Mouse (Mus musculus) hindbrain, embryonic 15.5 days (tissue): ENCODE measurements around the gene Rtn4r. TPM values are rescaled to one million over a fixed set of nuclear protein-coding genes. Genes with fewer than 3 reads are reported as not detected.

Source experiments
- ATAC-seq: fragments of 200-750 bp; cut with Nextera tagmentation; 2 replicates; pipeline ENCODE4 v1.8.0; 2017; ENCODE audit warnings: low read depth, moderate number of reproducible peaks, moderate TSS enrichment; ENCODE audit not compliant: low FRiP score
- H3K27ac ChIP-seq: fragments of 300-500 bp; sonication (generic); replicated peaks from 2 replicates; pipeline ENCODE4 v1.5.1; 2015; ENCODE audit warnings: mild to moderate bottlenecking, inconsistent platforms
- H3K27me3 ChIP-seq: fragments of 300-500 bp; sonication (generic); 2 replicates; pipeline ENCODE4 v1.6.1; 2015; ENCODE audit warnings: control low read depth, inconsistent platforms
- H3K36me3 ChIP-seq: fragments of 300-500 bp; sonication (generic); 2 replicates; pipeline ENCODE4 v1.6.1; 2015; ENCODE audit warnings: control low read depth, inconsistent platforms
- H3K4me1 ChIP-seq: fragments of 300-500 bp; sonication (generic); replicated peaks from 2 replicates; pipeline ENCODE4 v1.6.1; 2015; ENCODE audit warnings: control low read depth, inconsistent platforms
- H3K4me2 ChIP-seq: fragments of 300-500 bp; sonication (generic); 2 replicates; pipeline ENCODE4 v1.6.1; 2015; ENCODE audit warnings: moderate library complexity, mild to moderate bottlenecking, inconsistent platforms
- H3K4me3 ChIP-seq: fragments of 300-500 bp; sonication (generic); 2 replicates; pipeline ENCODE4 v1.5.1; 2015; ENCODE audit warnings: mild to moderate bottlenecking, inconsistent platforms
- H3K9ac ChIP-seq: fragments of 300-500 bp; sonication (generic); 2 replicates; pipeline ENCODE4 v1.6.1; 2015; ENCODE audit warnings: inconsistent platforms
- H3K9me3 ChIP-seq: fragments of 300-500 bp; sonication (generic); 2 replicates; pipeline ENCODE4 v1.6.1; 2016; ENCODE audit warnings: control low read depth, inconsistent platforms
- WGBS: fragments of 180-500 bp; shearing (Covaris S2); methylation state at CpG from one replicate; pipeline ENCODE4 v1.1.7; 2015; 5-methylcytosine and 5-hydroxymethylcytosine counted together
- microRNA-seq: library from miRNA; unstranded; fragments of <30 nt; microRNA quantifications from one replicate; pipeline ENCODE4, GENCODE M21; 2016
- polyA plus RNA-seq: library from polyadenylated mRNA; unstranded; fragments of >200 nt; fragmentation: Nextera tagmentation; extraction: Ambion mirVana; gene quantifications from 2 replicates; pipeline ENCODE4 v1.2.1, GENCODE M21; 2015

Gene Rtn4r
- polyA plus RNA-seq, 1 experiment from 2014 or later = 24.7 TPM

DNA sequence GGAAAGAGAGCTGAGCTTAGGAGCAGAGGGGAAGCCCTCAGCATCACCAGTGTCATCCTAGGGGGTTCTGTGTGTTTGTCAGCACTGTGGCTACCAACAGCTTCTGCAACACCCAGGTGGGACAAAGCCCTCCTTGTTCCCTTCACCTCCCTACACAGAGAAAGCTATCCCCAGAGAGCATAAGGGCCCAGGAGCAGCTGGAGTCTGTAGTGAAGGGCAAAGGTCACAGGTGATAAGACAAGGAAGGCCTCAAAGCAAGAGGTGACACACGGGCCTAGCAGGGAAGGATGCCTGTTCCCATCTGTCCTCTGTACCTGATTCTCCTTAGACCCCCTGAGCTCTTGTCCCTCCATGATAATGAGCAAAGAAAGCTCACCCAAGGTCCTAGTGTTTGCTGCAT lies 74.2 kb downstream of the Rtn4r start:
- no peak for ATAC-seq

More for the DNA sequence above, 74.2 kb downstream of the Rtn4r start:
- Histone ChIP-seq H3K36me3 (no peaks in the 10 kb centered on the region), H3K27ac (no peak overlapping the region), H3K4me2 (no peak overlapping the region), H3K27me3 (no peaks in the 10 kb centered on the region), H3K4me1 (peaks cover 23% of the 10 kb centered on the region), H3K9me3 (no peaks in the 10 kb centered on the region), H3K4me3 (no peak overlapping the region), H3K9ac (no peak overlapping the region)
- WGBS = 58% methylated on average over 1 of the region's 1 CpGs

Small RNA genes within 50 kb of the gene (microRNA-seq; reads per million reads assigned to microRNA genes)
- gene Mir6366 = not detected

Other genes starting within 250 kb of the Rtn4r start
- 0.31 and 0.33 TPM in 2 replicates for gene Gm20518, start 236.0 kb upstream of the Rtn4r start, polyA plus RNA-seq
- 0.04 TPM in 2 replicates for gene Tssk1, start 233.4 kb upstream of the Rtn4r start, polyA plus RNA-seq
- 106 and 111 TPM in 2 replicates for gene Dgcr2, start 229.1 kb upstream of the Rtn4r start, polyA plus RNA-seq
- not detected in 2 replicates for gene Tssk2, start 229.0 kb upstream of the Rtn4r start, polyA plus RNA-seq
- 42.5 and 49.6 TPM in 2 replicates for gene Ess2, start 216.3 kb upstream of the Rtn4r start, polyA plus RNA-seq
- gene Gsc2, start 212.6 kb upstream of the Rtn4r start, polyA plus RNA-seq = 1.1 and 1.2 TPM in 2 replicates
- gene Slc25a1, start 199.4 kb upstream of the Rtn4r start, polyA plus RNA-seq = 193 and 203 TPM in 2 replicates
- not detected in 2 replicates for gene Vpreb2, start 147.2 kb upstream of the Rtn4r start, polyA plus RNA-seq
- gene Dgcr6, start 74.8 kb upstream of the Rtn4r start, polyA plus RNA-seq = 155 and 158 TPM in 2 replicates
- gene Prodh, start 37.4 kb upstream of the Rtn4r start, polyA plus RNA-seq = 4.3 and 4.9 TPM in 2 replicates
- gene Ccdc188, start 90.2 kb downstream of the Rtn4r start, polyA plus RNA-seq = not detected in 2 replicates
- gene Zdhhc8, start 107.5 kb downstream of the Rtn4r start, polyA plus RNA-seq = 16.3 and 19.7 TPM in 2 replicates
- gene Trmt2a, start 121.0 kb downstream of the Rtn4r start, polyA plus RNA-seq = 94.7 and 98.9 TPM in 2 replicates
- gene Ranbp1, start 121.1 kb downstream of the Rtn4r start, polyA plus RNA-seq = 373 and 402 TPM in 2 replicates
- gene Gm49776, start 130.7 kb downstream of the Rtn4r start, polyA plus RNA-seq = 2.2 and 6.0 TPM in 2 replicates
- 29.5 and 30.9 TPM in 2 replicates for gene Dgcr8, start 161.6 kb downstream of the Rtn4r start, polyA plus RNA-seq
- 92.5 and 94.0 TPM in 2 replicates for gene Tango2, start 220.5 kb downstream of the Rtn4r start, polyA plus RNA-seq
- gene Arvcf, start 220.5 kb downstream of the Rtn4r start, polyA plus RNA-seq = 78.7 and 81.3 TPM in 2 replicates